11 mouse cellular contexts compared by ENCODE assay signal in the genomic region with DNA sequence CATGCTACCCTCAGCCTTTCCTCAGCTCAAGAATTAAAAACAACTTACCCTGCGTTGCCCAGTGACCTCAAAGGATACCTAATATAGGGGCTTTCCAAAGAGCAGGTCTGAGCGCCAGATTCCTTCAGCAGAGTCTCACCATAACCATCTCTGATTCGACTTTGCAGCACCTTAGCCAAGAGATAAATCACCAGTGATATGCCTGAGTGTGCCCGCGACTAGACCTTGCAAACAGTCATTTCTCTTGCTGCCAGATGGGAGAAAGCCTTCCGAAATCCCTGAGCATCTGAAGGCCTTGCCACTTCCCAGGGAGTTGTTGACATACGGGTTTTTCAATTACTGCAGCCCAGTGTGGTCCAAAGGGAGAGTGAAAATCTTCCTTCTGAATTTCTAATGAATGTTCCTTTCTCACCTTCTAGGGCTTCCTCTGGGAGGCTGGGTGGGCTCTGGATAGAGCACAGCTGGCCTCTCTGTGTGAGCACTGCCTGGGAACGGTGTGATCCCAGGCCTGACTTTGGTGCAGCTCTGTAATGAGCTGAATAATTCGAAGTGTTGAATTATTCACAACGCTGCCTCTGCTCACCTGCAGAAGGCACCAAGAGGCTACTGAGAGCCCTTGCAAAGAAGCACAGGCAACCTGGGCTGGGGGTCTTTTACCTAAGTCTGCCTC.
DNase-seq lines count a peak whose midpoint lies in the region; ATAC-seq lines count a peak whose summit lies in the region.
"Had no signal": no experiment of that assay in that cellular context is flagged by ENCODE, and none has a peak within 500 bp of the region (broad histone marks: within the 10 kb centered on the region; RNA-seq: fewer than 3 reads in every experiment).

No protein-coding gene starts in this region.

- H3K9ac ChIP-seq in midbrain, embryonic 14.5 days (replicated peaks; ENCODE audit: low read length), result no peak overlapping the region
- no peak overlapping the region for H3K9ac ChIP-seq in kidney, embryonic 14.5 days (ENCODE audit: low read depth, low read length)
- H3K9ac ChIP-seq: embryonic facial prominence, embryonic 15.5 days; liver, embryonic 14.5 days had no signal

- H3K36me3 ChIP-seq in heart, embryonic 10.5 days, result no peaks in the 10 kb centered on the region
- no peaks in the 10 kb centered on the region for H3K36me3 ChIP-seq in midbrain, embryonic 14.5 days (ENCODE audit: control insufficient read depth, insufficient read depth, low read length)
- no peaks in the 10 kb centered on the region for H3K36me3 ChIP-seq in kidney, embryonic 14.5 days (ENCODE audit: control insufficient read depth, insufficient read depth, low read length)
- H3K36me3 ChIP-seq: embryonic facial prominence, embryonic 15.5 days had no signal

- H3K4me3 ChIP-seq in heart, embryonic 10.5 days, result no peak overlapping the region
- no peak overlapping the region for H3K4me3 ChIP-seq in midbrain, embryonic 14.5 days (replicated peaks; ENCODE audit: low read depth, low read length)
- H3K4me3 ChIP-seq in kidney, embryonic 14.5 days (ENCODE audit: low read length), result no peak overlapping the region
- H3K4me3 ChIP-seq: embryonic facial prominence, embryonic 15.5 days had no signal

- peak; percentile 34; the same call in 1 of the 2 replicates for ATAC-seq in midbrain, embryonic 14.5 days (ENCODE audit: low FRiP score, low TSS enrichment)
- ATAC-seq in kidney, embryonic 14.5 days (ENCODE audit: low FRiP score, low TSS enrichment), result no peak

- no peak overlapping the region for H3K4me2 ChIP-seq in midbrain, embryonic 14.5 days (ENCODE audit: low read length)
- no peak overlapping the region for H3K4me2 ChIP-seq in kidney, embryonic 14.5 days (replicated peaks; ENCODE audit: low read depth, low read length)
- H3K4me2 ChIP-seq: embryonic facial prominence, embryonic 15.5 days had no signal

- no peak overlapping the region for H3K27ac ChIP-seq in heart, embryonic 10.5 days
- peak overlapping the region; percentile 49; the same call in 1 of the 2 replicates for H3K27ac ChIP-seq in midbrain, embryonic 14.5 days (replicated peaks; ENCODE audit: low read depth, low read length)
- no peak overlapping the region for H3K27ac ChIP-seq in kidney, embryonic 14.5 days (ENCODE audit: low read depth, low read length)
- H3K27ac ChIP-seq: embryonic facial prominence, embryonic 15.5 days; liver, embryonic 14.5 days had no signal

- no peaks in the 10 kb centered on the region for H3K27me3 ChIP-seq in heart, embryonic 10.5 days (ENCODE audit: insufficient read depth, poor library complexity, severe bottlenecking)
- H3K27me3 ChIP-seq in midbrain, embryonic 14.5 days (ENCODE audit: control insufficient read depth, insufficient read depth, low read length), result no peaks in the 10 kb centered on the region
- peaks cover 8% of the 10 kb centered on the region for H3K27me3 ChIP-seq in kidney, embryonic 14.5 days (ENCODE audit: control insufficient read depth, insufficient read depth, low read length)
- H3K27me3 ChIP-seq: embryonic facial prominence, embryonic 15.5 days had no signal

- 25% methylated on average over 10 of the region's 10 CpGs for WGBS in heart, embryonic 10.5 days
- 32% methylated on average over 10 of the region's 10 CpGs for WGBS in midbrain, embryonic 14.5 days
- WGBS in kidney, embryonic 14.5 days, result 22% methylated on average over 10 of the region's 10 CpGs

- H3K4me1 ChIP-seq in heart, embryonic 10.5 days, result no peaks in the 10 kb centered on the region
- peaks cover 9% of the 10 kb centered on the region; the same call in 1 of the 2 replicates for H3K4me1 ChIP-seq in midbrain, embryonic 14.5 days (ENCODE audit: control insufficient read depth, insufficient read depth, low read length)
- peaks cover 11% of the 10 kb centered on the region for H3K4me1 ChIP-seq in kidney, embryonic 14.5 days (ENCODE audit: control insufficient read depth, insufficient read depth, low read length)
- H3K4me1 ChIP-seq: embryonic facial prominence, embryonic 15.5 days had no signal

- peak; percentile 54 for DNase-seq in heart, embryonic 10.5 days (ENCODE audit: low spot score)
- no peak for DNase-seq in heart, adult 9 months (ENCODE audit: low spot score in 2 of 2)
- DNase-seq in brain, adult 2 months (ENCODE audit: low read depth, low spot score), result peak; percentile 64
- DNase-seq in cerebellum, postnatal 14 days, result peak; percentile 30 to 47
- peak; percentile 56 for DNase-seq in midbrain, embryonic 14.5 days
- DNase-seq in urinary bladder, adult 2 months (ENCODE audit: low spot score), result no peak
- DNase-seq: lung, postnatal 4 days; thymus, adult 18-20 months had no signal

- no peaks in the 10 kb centered on the region for H3K9me3 ChIP-seq in heart, embryonic 10.5 days
- no peaks in the 10 kb centered on the region for H3K9me3 ChIP-seq in midbrain, embryonic 14.5 days (ENCODE audit: control insufficient read depth, low read length)
- no peaks in the 10 kb centered on the region for H3K9me3 ChIP-seq in kidney, embryonic 14.5 days (ENCODE audit: control insufficient read depth, low read length)
- H3K9me3 ChIP-seq: embryonic facial prominence, embryonic 15.5 days had no signal

Comparison
In these comparisons a context has a peak if more than half of its experiments do, and no peak if none do; other contexts are left out.
1. DNase-seq: peak in heart, embryonic 10.5 days (single experiment), brain, adult 2 months (single experiment), cerebellum, postnatal 14 days (2 of 2) and midbrain, embryonic 14.5 days (single experiment); none in heart, adult 9 months (0 of 2) and urinary bladder, adult 2 months (single experiment).